Mouse (Mus musculus) right cerebral cortex, postnatal 25 days (tissue): ENCODE results near the gene Cwc27.
A peak's percentile ranks its signal among the peaks of the same experiment; 100 is the strongest.

Source experiments
- DNase-seq: peaks from one replicate; pipeline ENCODE4 v3.0.0; 2022

The Cwc27 gene

DNA sequence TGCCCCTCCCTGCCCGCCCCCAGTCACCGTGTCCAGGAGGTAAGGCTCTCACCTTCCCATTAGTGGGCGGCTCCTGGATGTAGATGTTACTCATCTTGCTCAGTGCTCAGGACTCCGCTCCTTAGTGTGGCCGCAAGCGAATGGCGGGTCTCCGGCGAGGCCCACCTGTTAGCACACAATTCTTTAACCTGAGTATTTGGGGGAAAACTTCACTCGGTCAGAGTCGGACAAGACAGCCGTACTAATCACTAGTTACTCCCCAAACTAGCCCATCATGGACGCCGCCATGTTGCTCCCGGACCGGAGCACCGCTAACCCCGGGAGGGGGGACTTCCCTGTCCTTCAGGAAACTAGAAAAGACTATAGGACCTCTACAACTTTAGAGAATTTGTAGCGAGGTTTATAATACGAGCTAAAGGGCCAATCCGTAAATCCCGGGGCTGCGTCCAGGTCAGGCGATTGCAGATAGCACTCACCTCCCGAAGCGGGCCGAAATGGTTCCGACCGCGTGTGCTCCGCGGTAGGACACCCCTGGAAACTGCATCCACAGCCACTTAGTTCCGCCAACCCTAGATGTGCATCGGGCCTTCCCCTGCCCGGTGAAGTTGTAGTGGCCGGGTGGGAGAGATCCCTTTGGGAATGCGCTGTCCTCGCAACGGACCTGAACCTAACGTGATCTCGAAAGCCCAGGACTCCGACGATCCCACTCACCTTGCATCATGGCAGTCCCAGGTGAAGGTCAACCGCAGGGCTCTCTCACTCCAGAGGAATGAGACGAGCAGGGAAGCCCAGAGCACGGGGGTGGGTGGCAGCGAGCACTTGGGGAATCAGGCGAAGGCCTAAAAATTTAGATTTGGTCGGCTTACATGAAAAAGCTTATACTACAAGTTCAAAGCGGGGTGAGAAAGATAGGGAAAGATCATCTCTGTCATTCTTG, at the start of gene Cwc27:
Gene Cwc27 (minus strand): TSS at position 508 of the 937 bp plus-strand sequence.
- peak; percentile 83 for DNase-seq

DNA sequence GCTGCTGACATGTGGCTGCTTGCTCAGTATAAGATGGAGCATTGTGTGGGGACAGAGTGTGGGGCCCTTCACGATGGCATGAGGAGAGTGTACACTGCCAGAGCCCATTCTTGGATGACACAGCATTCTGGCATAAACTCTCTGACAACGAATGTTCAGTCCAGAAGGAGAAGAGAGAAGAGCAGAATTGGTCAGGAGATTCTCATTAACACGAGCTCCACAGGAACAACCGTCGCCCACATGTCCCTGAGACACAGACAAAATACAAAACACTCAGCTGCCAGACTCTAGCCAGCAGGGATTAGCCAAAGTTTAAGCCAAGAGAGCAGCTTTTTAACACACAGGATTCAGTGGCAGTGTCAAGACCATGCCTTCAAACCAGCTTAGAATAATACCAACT, 49.8 kb upstream of the Cwc27 start:
- DNase-seq, result no peak

GRCm38 (mm10) chr13:104863127-104863979, 46.4 kb upstream of the Cwc27 start, which contains the start of gene Shisal2b:
Gene Shisal2b (minus strand): TSS chr13:104863893.
- peak; percentile 27 for DNase-seq

GRCm38 (mm10) chr13:104853645-104854044, 36.7 kb upstream of the Cwc27 start:
- DNase-seq, result no peak

- DNase-seq, result no peak
Measured at GRCm38 (mm10) chr13:104843295-104844089, 26.6 kb upstream of the Cwc27 start.

GRCm38 (mm10) chr13:104841937-104842336, 25.0 kb upstream of the Cwc27 start:
- DNase-seq, result no peak

DNA sequence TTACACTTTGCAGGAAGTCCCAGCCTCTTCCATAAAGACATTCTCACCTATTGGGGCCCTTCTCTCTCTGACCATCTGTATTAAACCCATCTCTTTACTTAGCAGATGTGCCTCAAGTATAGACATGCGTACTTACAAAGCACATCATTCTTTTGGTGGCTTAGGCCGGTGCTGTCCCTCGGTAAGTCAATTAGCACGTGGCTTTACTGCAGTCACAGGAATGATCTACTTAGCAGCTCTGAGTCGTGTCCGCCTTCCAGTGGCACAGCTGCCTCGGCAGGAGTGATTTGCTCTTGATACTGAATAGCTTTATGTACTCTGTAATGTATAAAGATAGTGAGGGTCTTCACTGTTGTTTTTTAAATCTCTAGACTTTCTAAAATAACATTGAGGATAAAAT, 20.7 kb upstream of the Cwc27 start:
- DNase-seq, result no peak

- no peak for DNase-seq
Measured at GRCm38 (mm10) chr13:104832811-104833210, 15.9 kb upstream of the Cwc27 start.

DNA sequence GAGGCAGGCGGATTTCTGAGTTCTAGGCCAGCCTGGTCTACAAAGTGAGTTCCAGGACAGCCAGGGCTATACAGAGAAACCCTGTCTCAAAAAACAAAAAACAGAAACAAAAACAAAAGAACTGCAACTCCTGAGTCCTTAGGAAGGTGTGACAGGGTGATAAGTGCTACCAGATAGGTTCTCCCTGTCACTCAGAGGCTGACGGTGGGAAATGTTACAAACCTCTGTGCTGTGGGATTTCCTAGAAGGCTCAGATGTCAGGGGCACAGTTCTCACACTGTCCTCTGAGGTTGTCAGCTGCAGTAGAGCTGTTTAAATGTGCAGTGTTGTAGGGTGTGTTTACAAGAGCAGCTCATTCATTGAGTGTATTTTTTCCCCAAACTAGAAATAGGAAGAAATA, 8.5 kb upstream of the Cwc27 start:
- no peak for DNase-seq

GRCm38 (mm10) chr13:104822411-104822838, 5.5 kb upstream of the Cwc27 start:
- DNase-seq, result no peak

GRCm38 (mm10) chr13:104821908-104822307, 5.0 kb upstream of the Cwc27 start:
- no peak for DNase-seq

- no peak for DNase-seq
Measured at GRCm38 (mm10) chr13:104821192-104821591, 4.2 kb upstream of the Cwc27 start.

GRCm38 (mm10) chr13:104817696-104818095, 754 bp upstream of the Cwc27 start:
- DNase-seq, result no peak

DNA sequence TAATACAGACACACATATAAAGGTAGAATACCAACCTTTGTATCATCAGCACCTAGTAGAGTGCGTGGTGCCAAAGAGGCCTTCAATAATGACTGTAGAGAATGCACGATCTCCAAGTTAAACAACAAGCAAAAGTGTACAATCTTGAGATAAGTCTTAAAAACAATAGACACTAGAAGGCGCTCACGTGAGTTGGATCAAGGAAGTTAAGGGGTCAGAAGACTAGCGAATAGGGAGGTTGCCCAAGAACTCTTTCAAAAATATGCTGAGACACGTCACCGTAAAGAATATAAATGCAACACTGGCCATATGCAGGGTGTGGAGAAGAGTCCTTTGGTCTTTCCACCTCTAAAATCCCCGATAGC, 690 bp downstream of the Cwc27 start:
- DNase-seq, result no peak

DNA sequence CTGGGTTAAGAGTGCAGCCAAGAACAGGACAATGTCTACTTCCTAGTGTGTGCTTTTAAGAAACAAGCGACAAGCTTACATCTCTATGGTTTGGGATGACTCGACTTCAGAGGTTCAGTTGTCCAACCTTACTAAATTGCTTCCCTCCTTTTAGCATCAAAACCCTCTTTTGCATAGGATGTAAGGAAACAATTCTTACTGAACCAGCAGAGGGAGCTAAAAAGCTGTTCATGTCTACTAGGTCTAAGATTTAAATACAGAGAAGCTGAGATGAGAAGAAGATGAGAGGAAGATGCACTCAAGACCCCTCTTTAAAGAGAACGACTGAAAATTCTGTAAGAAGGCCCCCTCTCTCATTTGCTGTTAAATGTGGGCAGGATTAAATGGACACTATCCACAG, 11.3 kb downstream of the Cwc27 start:
- DNase-seq, result no peak

- DNase-seq, result no peak
Measured at GRCm38 (mm10) chr13:104799566-104800182, 17.3 kb downstream of the Cwc27 start.

- DNase-seq, result no peak
Measured at GRCm38 (mm10) chr13:104799067-104799466, 17.9 kb downstream of the Cwc27 start.

GRCm38 (mm10) chr13:104794421-104794820, 22.5 kb downstream of the Cwc27 start:
- DNase-seq, result no peak

GRCm38 (mm10) chr13:104792184-104792583, 24.8 kb downstream of the Cwc27 start, which contains the start of gene Srek1ip1:
Gene Srek1ip1 (plus strand): TSS chr13:104792484.
- DNase-seq, result no peak

GRCm38 (mm10) chr13:104789663-104790062, 27.3 kb downstream of the Cwc27 start:
- DNase-seq, result no peak

DNA sequence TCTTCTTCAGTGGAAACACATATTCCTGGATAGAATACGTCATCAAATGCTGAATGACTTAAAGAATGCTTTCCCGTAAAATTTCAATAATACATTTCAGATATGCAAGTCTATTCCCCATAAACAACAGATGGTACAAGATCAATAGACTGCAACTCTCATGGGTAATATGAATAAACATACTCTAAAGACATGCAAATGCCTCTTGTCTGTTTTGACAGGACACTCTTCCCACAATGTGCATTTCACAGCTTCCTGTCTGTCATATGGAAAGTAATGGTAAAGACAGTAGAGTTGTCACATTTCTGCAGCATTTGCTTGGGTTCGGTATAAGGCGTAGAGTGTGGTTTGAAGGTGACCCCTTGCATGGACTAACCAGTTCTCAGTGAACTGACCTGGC, 29.7 kb downstream of the Cwc27 start:
- no peak for DNase-seq

DNA sequence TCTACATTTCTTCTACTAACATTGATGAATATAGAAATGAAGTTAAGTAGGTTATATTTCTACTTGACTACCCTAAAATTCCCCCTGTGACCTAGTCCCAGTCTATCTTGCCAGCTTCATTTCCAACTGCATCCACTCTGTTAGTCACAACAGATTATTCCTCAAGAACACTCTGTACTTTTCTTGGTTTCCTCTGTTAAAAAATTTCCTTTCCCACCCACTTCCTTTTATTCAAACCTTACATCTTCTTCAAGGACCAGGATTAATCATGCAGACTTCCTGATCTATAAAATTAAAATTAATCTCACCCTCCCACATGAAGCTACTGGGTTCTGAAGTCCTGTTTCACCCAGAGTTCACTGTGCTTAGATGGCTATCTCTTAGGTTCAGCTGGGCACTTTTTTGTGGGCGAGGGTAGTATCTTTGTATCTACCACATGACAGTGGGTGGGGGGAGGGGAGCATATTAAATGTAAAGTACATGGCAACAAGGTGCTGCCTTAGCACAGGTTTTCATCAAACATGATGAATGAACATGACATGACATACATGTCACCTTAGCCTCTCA, 37.8 kb downstream of the Cwc27 start:
- DNase-seq, result no peak
